Mouse (Mus musculus) frontal cortex, adult (tissue): ENCODE measurements at regions not wholly inside any gene's neighbourhood (a gene's known extent, or its start where the extent isn't known, plus 50 kb on each side); places are given as distances from the start of the nearest gene placed in this dataset.
A peak's percentile ranks its signal among the peaks of the same experiment; 100 is the strongest.

Experiments used
- ATAC-seq: cut with Nextera tagmentation; 2 replicates; pipeline ENCODE4 v1.9.2; 2017; ENCODE audit warnings: mild to moderate bottlenecking, moderate library complexity, mixed read lengths; ENCODE audit not compliant: low TSS enrichment

GRCm38 (mm10) chrX:68245753-68246152 is 324.5 kb upstream of the 4933436I01Rik start:
- peak; percentile 95 for ATAC-seq

GRCm38 (mm10) chrX:68243958-68244357 is 322.7 kb upstream of the 4933436I01Rik start:
- peak; percentile 6; the same call in 1 of the 2 replicates for ATAC-seq
